Mouse (Mus musculus): ENCODE results near the gene BC030499. TPM values are rescaled to one million over a fixed set of nuclear protein-coding genes. Genes with fewer than 3 reads are reported as not detected.

The BC030499 gene
- total RNA-seq, 2 experiments from 2014 or later: 1.2 to 1.4 TPM

DNA sequence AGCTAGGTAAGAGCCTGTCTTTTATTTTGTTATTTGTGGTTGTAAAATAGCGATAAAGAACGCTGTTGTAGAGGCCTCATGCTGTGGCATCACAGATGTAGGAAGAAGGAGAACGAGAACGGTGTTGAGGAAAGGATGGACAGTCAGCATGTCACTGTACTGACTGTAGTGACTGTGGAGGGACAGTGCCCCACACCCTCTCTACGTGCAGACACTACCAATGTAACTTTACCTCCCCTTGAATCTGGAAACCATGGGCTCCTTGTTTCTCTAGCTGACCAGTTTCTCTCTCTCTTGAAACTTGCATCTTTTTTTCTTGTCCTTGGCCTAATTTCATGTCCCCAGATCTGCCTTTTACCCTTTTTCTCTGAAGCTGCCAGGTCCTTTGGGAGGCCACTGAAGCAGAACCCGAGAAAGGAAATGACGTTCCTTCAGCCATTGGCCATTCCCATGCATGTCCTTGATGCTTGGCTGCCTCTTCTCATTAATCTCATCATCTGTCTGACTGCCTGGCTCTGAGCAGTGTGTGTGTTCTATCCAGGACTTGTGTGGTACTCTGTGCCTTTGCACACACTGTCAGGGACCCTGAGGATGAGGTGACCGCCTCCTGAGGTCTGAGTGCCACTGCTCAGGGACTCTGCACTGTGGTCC is 20.3 kb downstream of the BC030499 start:
- no peak for DNase-seq

- DNase-seq: no peak
Measured at GRCm38 (mm10) chr11:78313662-78314061, 23.0 kb downstream of the BC030499 start.

GRCm38 (mm10) chr11:78318411-78318810 is 27.8 kb downstream of the BC030499 start:
- no peak for DNase-seq

- DNase-seq: no peak
Measured at GRCm38 (mm10) chr11:78322076-78322831, 31.6 kb downstream of the BC030499 start.

DNA sequence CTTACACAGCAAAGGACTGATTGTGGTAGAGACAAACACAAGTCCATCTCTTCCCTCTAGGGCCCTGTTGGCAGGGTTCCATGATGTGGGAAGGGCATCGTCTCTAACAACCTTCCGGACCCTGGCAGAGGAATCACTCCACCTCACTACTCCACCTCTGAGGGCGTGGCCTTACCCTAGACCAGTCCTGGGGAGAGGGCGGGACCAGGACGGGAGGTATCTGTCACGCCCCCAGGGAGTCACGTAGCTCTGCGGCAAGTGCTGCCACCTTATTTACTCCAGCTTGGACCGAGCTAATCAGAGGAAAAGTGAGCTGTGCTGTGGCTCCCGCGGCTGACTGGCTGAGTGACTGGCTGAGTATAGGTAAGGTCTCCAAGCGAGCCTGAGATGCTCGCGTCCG is 32.2 kb downstream of the BC030499 start, which contains the start of gene Aldoc:
Gene Aldoc, plus strand, starts transcription at position 109 of the 400 bp plus-strand sequence.
- peak; percentile 77 for DNase-seq

DNA sequence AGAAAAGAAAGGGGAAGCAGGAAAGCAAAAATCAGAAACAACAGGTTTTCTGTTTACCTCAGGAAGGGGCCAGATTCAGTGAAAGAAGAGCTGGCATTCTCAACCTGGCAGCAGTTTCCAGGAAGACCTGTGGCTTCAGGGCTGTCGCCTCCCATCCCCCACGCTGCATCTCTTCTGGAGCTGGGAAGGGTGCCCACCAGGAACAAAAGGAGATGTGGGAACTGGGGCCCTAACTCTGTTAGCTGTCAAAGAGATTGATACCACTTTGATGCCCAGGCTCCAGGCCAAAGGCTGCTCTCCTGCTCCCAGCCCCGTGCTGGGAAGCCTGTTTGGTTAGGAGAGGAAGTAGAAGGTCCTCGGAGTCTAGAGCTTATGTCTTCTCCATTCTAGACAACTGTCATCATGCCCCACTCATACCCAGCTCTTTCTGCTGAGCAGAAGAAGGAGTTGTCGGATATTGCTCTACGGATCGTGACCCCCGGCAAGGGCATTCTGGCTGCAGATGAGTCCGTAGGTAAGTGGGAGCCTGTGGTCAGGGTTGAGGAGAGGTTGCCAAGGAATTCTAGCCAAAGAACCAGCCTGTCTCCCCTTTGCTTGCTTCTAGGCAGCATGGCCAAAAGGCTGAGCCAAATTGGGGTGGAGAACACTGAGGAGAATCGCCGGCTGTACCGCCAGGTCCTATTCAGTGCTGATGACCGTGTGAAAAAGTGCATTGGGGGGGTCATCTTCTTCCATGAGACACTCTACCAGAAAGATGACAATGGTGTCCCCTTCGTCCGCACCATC is 33.6 kb downstream of the BC030499 start:
- no peak for DNase-seq

DNA sequence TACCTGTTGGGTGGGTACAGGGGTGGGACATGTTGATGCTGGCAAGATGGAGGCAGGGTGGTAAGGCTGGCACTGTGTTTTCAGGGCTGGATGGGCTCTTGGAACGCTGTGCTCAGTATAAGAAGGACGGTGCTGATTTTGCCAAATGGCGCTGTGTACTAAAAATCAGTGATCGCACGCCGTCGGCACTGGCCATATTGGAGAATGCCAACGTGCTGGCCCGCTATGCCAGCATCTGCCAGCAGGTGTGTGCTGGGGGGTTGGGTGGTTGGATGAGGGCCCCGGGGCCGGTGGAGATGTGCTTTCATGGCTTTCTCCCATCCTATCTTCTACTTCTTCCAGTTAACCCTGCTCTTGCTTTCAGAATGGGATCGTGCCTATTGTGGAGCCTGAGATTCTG is 34.3 kb downstream of the BC030499 start:
- DNase-seq: no peak

DNA sequence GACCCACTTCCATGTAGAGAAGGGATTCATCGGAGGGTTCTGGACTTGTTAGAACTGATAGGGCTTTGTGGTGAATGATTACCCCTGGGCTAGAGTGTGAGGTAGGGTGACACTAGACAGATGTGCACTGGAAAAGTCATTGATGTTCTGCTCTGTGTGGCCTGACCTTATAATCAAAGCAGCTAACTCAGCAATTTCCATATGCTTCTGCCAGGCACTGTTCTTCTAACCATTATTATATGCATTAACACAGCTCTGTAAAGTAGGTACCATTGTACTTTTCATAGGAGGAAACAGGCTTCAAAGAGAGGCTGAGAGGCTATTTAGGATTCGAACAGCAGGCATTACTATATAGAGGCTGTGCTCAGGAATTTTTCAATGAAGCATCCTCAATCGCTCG is 36.6 kb downstream of the BC030499 start:
- DNase-seq: no peak

DNA sequence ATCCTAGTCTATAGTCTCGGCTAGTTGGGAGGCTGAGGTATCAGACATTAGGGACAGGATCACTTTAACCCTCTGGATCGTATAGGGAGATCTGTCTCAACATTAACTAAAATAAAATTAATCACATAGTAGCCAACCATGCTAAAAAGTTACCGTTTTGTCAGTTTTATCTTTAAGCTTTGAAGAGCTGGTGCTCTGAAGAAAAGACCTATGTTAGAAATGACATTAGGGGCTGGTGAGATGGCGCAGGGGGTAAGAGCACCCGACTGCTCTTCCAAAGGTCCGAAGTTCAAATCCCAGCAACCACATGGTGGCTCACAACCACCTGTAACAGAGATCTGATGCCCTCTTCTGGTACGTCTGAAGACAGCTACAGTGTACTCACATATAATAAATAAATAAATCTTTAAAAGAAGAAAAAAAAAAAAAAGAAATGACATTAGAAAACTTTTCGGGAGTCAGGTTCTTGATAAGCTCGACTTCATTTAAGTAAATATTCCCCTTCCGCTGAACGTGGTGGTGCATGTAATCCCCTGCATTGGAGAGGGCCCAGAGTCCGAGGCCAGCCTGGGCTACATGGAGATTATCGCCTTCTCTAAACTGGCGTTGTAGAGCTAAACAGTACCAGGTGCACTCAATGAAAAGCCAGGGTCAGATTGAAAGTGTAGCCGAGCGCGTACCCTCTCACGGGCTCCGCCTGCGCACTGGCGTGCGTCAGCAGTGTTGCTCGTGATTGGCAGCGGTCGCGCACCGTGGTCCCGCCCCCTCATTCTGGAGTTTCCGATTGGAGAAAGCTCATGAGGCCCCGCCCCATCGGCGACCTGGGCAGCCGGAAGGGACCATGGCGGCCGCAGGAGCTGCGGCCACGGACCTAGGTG is 37.2 kb downstream of the BC030499 start, which contains the start of gene Pigs:
Gene Pigs, plus strand, starts transcription at position 782 of the 878 bp plus-strand sequence.
- peak; percentile 98 for DNase-seq

- DNase-seq: no peak
Measured at GRCm38 (mm10) chr11:78328512-78329056, 37.9 kb downstream of the BC030499 start.

DNA sequence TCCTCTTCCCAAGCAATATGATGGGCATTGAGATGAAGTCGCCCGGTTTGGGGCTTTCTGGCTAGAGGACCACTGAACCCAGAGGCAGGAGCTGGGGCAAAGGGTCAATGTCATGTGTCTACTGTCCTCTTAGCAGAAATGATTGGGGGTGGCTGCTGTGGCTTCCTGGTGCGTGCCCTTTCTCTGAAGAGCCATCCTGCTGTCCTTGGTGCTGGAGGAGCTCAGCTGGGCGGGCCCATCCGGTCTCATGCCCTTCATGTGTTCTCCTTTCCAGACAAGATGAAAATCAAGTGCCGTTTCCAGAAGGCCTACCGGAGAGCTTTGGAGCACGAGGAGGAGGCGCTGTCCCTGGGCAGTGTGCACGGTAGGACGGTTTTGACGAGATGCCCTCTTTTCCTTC is 42.0 kb downstream of the BC030499 start:
- no peak for DNase-seq

DNA sequence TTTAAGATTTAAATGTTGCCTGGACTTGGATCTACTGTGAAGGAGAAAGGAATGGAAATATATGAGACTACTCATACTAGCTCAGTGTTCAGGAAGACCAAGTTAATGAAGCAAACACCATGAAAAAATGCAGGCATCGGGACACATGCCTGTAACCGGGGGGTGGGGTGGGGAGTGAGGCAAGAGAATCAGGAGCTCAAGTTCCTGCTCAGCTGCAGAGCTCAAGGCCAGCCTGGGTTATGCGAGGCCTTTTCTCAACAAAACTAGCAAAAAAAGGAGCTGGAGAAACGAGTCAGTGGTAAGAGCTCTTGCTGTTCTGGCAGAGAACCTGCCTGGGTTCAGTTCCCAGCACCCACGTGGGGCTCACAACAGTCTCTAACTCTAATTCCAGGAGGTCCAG is 43.4 kb downstream of the BC030499 start:
- no peak for DNase-seq

GRCm38 (mm10) chr11:78337040-78337439 is 46.4 kb downstream of the BC030499 start:
- DNase-seq: no peak

- no peak for DNase-seq
Measured at GRCm38 (mm10) chr11:78341702-78342101, 51.1 kb downstream of the BC030499 start.

- DNase-seq: peak; percentile 82
Measured at GRCm38 (mm10) chr11:78343381-78344327, 53.0 kb downstream of the BC030499 start, which contains the start of gene Unc119. TSS of gene Unc119 (plus strand) at chr11:78343482.

- no peak for DNase-seq
Measured at GRCm38 (mm10) chr11:78344328-78344889, 53.8 kb downstream of the BC030499 start.

- peak; percentile 76 for DNase-seq
Measured at GRCm38 (mm10) chr11:78344890-78345715, 54.5 kb downstream of the BC030499 start.

DNA sequence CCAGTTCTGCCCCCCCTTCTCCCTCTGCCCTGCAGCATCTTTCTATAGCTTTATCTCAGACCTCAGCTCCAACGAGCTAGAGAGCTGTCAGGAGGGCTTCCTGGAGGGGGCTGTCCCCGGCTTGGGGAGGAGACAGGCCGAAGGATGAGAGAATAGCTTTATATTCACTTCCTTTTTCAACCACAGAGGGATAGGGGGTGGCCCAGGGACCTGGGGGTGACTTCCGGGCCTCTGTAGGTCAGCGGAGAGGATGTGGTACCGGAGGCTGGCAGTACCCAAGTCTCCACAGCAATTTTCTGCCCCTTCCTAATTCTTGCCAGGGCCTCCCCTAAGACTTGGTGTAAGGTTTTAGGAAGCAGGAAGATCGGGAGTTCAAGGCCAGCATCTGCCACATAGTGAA is 55.2 kb downstream of the BC030499 start:
- DNase-seq: no peak

Measured in heart, postnatal 4 days (tissue).